Mouse (Mus musculus) heart, embryonic 15.5 days (tissue): ENCODE data around the gene Zscan10. TPM values are rescaled to one million over a fixed set of nuclear protein-coding genes. Genes with fewer than 3 reads are reported as not detected.

ENCODE experiments used
- ATAC-seq: fragments of 200-750 bp; cut with Nextera tagmentation; replicated peaks from 2 replicates; pipeline ENCODE4 v1.8.0; 2017; ENCODE audit warnings: low read depth, moderate TSS enrichment; ENCODE audit not compliant: insufficient number of reproducible peaks, insufficient read depth, low FRiP score
- H3K27ac ChIP-seq: fragments of 300-500 bp; sonication (generic); 2 replicates; pipeline ENCODE4 v1.5.1; 2015; ENCODE audit warnings: mild to moderate bottlenecking, inconsistent platforms
- H3K27me3 ChIP-seq: fragments of 300-500 bp; sonication (generic); 2 replicates; pipeline ENCODE4 v1.6.1; 2015; ENCODE audit warnings: inconsistent platforms
- H3K36me3 ChIP-seq: fragments of 300-500 bp; sonication (generic); 2 replicates; pipeline ENCODE4 v1.6.1; 2015; ENCODE audit warnings: mild to moderate bottlenecking, inconsistent platforms
- H3K4me1 ChIP-seq: fragments of 300-500 bp; sonication (generic); replicated peaks from 2 replicates; pipeline ENCODE4 v1.6.1; 2015; ENCODE audit warnings: inconsistent platforms
- H3K4me2 ChIP-seq: fragments of 300-500 bp; sonication (generic); 2 replicates; pipeline ENCODE4 v1.6.1; 2015; ENCODE audit warnings: inconsistent platforms, mild to moderate bottlenecking, moderate library complexity
- H3K4me3 ChIP-seq: fragments of 300-500 bp; sonication (generic); 2 replicates; pipeline ENCODE4 v1.5.1; 2015; ENCODE audit warnings: mild to moderate bottlenecking, inconsistent platforms
- H3K9ac ChIP-seq: fragments of 300-500 bp; sonication (generic); 2 replicates; pipeline ENCODE4 v1.6.1; 2015; ENCODE audit warnings: mild to moderate bottlenecking, inconsistent platforms
- H3K9me3 ChIP-seq: fragments of 300-500 bp; sonication (generic); replicated peaks from 2 replicates; pipeline ENCODE4 v1.6.1; 2016; ENCODE audit warnings: inconsistent platforms
- WGBS: fragments of 180-500 bp; shearing (Covaris S2); methylation state at CpG from one replicate; pipeline ENCODE4 v1.1.7; 2015; ENCODE audit warnings: mixed read lengths; 5-methylcytosine and 5-hydroxymethylcytosine counted together
- polyA plus RNA-seq: library from polyadenylated mRNA; unstranded; fragments of >200 nt; fragmentation: Nextera tagmentation; extraction: Ambion mirVana; gene quantifications from 2 replicates; pipeline ENCODE4 v1.2.1, GENCODE M21; 2015

Zscan10 gene
- 0.06 TPM in 1 of 2 replicates, not detected in the other for polyA plus RNA-seq

GRCm38 (mm10) chr17:23600641-23601622 lies at the start of gene Zscan10:
Gene Zscan10 (plus strand): TSS chr17:23600856.
- peak within 1 kb of the TSS; percentile 56 for H3K4me3 ChIP-seq

GRCm38 (mm10) chr17:23550856-23551255 lies 49.8 kb upstream of the Zscan10 start:
- 0 out of 2 replicates have a peak, but pooled peaks have one; percentile 1 for ATAC-seq
- no peaks in the 10 kb centered on the region for H3K27me3 ChIP-seq
- no peaks in the 10 kb centered on the region for H3K9me3 ChIP-seq
- H3K4me1 ChIP-seq, result peaks cover 19% of the 10 kb centered on the region
- H3K36me3 ChIP-seq, result no peaks in the 10 kb centered on the region
- H3K4me2 ChIP-seq, result peak overlapping the region; percentile 77
- peak overlapping the region; percentile 53 for H3K9ac ChIP-seq
- peak overlapping the region; percentile 74 for H3K27ac ChIP-seq
- peak overlapping the region; percentile 60 for H3K4me3 ChIP-seq
- 1% methylated on average over 15 of the region's 15 CpGs for WGBS

More at GRCm38 (mm10) chr17:23600641-23601622, at the start of gene Zscan10:
- Histone ChIP-seq H3K4me1 (peaks cover 10% of the 10 kb centered on the region), H3K4me2 (peak within 1 kb of the TSS; percentile 70), H3K36me3 (no peaks in the 10 kb centered on the region), H3K9ac (peak within 1 kb of the TSS; percentile 65; the same call in 1 of the 2 replicates), H3K27ac (peak within 1 kb of the TSS; percentile 90), H3K9me3 (no peaks in the 10 kb centered on the region), H3K27me3 (no peaks in the 10 kb centered on the region)
- 56% methylated on average over 15 of the region's 15 CpGs for WGBS
- no peak for ATAC-seq

- H3K36me3 ChIP-seq, result peaks cover 4% of the 10 kb centered on the region; the same call in 1 of the 2 replicates
- peaks cover 19% of the 10 kb centered on the region for H3K4me1 ChIP-seq
- no peak for ATAC-seq
- H3K9ac ChIP-seq, result no peak overlapping the region
- H3K4me3 ChIP-seq, result peak overlapping the region; percentile 60
- H3K4me2 ChIP-seq, result peak overlapping the region; percentile 77
- no peak overlapping the region for H3K27ac ChIP-seq
- H3K27me3 ChIP-seq, result no peaks in the 10 kb centered on the region
- H3K9me3 ChIP-seq, result no peaks in the 10 kb centered on the region
Observed at GRCm38 (mm10) chr17:23551416-23551815, 49.2 kb upstream of the Zscan10 start.

GRCm38 (mm10) chr17:23551963-23552362 lies 48.7 kb upstream of the Zscan10 start:
- H3K9me3 ChIP-seq, result no peaks in the 10 kb centered on the region
- H3K9ac ChIP-seq, result no peak overlapping the region
- peaks cover 19% of the 10 kb centered on the region for H3K4me1 ChIP-seq
- WGBS, result 48% methylated on average over 5 of the region's 5 CpGs
- no peak overlapping the region for H3K27ac ChIP-seq
- no peaks in the 10 kb centered on the region for H3K27me3 ChIP-seq
- ATAC-seq, result no peak
- no peak overlapping the region for H3K4me2 ChIP-seq
- H3K36me3 ChIP-seq, result peaks cover 9% of the 10 kb centered on the region
- H3K4me3 ChIP-seq, result no peak overlapping the region

- no peak overlapping the region for H3K9ac ChIP-seq
- no peak overlapping the region for H3K27ac ChIP-seq
- no peak overlapping the region for H3K4me3 ChIP-seq
- peaks cover 20% of the 10 kb centered on the region for H3K36me3 ChIP-seq
- 87% methylated on average over 8 of the region's 8 CpGs for WGBS
- no peak overlapping the region for H3K4me2 ChIP-seq
- H3K4me1 ChIP-seq, result peaks cover 19% of the 10 kb centered on the region
- ATAC-seq, result no peak
- no peaks in the 10 kb centered on the region for H3K9me3 ChIP-seq
- H3K27me3 ChIP-seq, result no peaks in the 10 kb centered on the region
Observed at GRCm38 (mm10) chr17:23552896-23553633, 47.6 kb upstream of the Zscan10 start.

- Histone ChIP-seq H3K27me3 (no peaks in the 10 kb centered on the region), H3K9me3 (no peaks in the 10 kb centered on the region), H3K4me1 (peaks cover 17% of the 10 kb centered on the region), H3K36me3 (peaks cover 26% of the 10 kb centered on the region), H3K9ac (no peak overlapping the region), H3K4me2 (no peak overlapping the region), H3K4me3 (no peak overlapping the region), H3K27ac (no peak overlapping the region)
- ATAC-seq, result no peak
- WGBS, result 60% methylated on average over 1 of the region's 1 CpGs
Observed at GRCm38 (mm10) chr17:23553634-23554120, 47.0 kb upstream of the Zscan10 start.

DNA sequence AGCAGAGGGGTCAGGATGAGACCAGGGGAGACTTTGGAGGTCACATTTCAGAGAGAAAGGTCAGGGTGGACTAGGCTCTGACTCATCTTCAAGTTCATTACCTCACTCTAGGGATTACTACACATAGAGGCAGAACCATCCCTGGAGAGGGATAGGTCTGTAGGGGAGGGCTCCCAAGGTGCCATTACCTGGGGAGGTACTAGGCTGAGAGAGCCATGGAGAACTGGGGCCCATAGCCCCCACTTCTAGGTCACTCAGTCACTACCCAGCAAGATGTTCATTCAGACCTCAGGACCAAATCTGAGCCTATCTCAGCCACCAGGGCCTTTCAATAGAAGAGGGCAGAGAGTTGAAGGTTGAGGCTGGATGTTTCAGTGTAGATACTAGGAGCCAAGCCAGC lies 46.3 kb upstream of the Zscan10 start:
- H3K27ac ChIP-seq, result no peak overlapping the region
- H3K4me3 ChIP-seq, result no peak overlapping the region
- H3K9ac ChIP-seq, result no peak overlapping the region
- ATAC-seq, result no peak
- no peaks in the 10 kb centered on the region for H3K9me3 ChIP-seq
- H3K4me1 ChIP-seq, result peaks cover 13% of the 10 kb centered on the region
- H3K4me2 ChIP-seq, result no peak overlapping the region
- H3K27me3 ChIP-seq, result no peaks in the 10 kb centered on the region
- peaks cover 32% of the 10 kb centered on the region for H3K36me3 ChIP-seq

GRCm38 (mm10) chr17:23555243-23555916 lies 45.3 kb upstream of the Zscan10 start:
- no peaks in the 10 kb centered on the region for H3K27me3 ChIP-seq
- 78% methylated on average over 7 of the region's 7 CpGs for WGBS
- H3K4me2 ChIP-seq, result no peak overlapping the region
- peaks cover 7% of the 10 kb centered on the region for H3K4me1 ChIP-seq
- H3K36me3 ChIP-seq, result peaks cover 34% of the 10 kb centered on the region
- no peaks in the 10 kb centered on the region for H3K9me3 ChIP-seq
- H3K27ac ChIP-seq, result no peak overlapping the region
- H3K9ac ChIP-seq, result no peak overlapping the region
- no peak overlapping the region for H3K4me3 ChIP-seq
- no peak for ATAC-seq

- no peak overlapping the region for H3K4me2 ChIP-seq
- H3K9ac ChIP-seq, result no peak overlapping the region
- H3K4me1 ChIP-seq, result peaks cover 7% of the 10 kb centered on the region
- no peaks in the 10 kb centered on the region for H3K27me3 ChIP-seq
- peaks cover 45% of the 10 kb centered on the region for H3K36me3 ChIP-seq
- no peaks in the 10 kb centered on the region for H3K9me3 ChIP-seq
- ATAC-seq, result no peak
- WGBS, result 62% methylated on average over 11 of the region's 11 CpGs
- no peak overlapping the region for H3K4me3 ChIP-seq
- no peak overlapping the region for H3K27ac ChIP-seq
Observed at GRCm38 (mm10) chr17:23559767-23560166, 40.9 kb upstream of the Zscan10 start.

DNA sequence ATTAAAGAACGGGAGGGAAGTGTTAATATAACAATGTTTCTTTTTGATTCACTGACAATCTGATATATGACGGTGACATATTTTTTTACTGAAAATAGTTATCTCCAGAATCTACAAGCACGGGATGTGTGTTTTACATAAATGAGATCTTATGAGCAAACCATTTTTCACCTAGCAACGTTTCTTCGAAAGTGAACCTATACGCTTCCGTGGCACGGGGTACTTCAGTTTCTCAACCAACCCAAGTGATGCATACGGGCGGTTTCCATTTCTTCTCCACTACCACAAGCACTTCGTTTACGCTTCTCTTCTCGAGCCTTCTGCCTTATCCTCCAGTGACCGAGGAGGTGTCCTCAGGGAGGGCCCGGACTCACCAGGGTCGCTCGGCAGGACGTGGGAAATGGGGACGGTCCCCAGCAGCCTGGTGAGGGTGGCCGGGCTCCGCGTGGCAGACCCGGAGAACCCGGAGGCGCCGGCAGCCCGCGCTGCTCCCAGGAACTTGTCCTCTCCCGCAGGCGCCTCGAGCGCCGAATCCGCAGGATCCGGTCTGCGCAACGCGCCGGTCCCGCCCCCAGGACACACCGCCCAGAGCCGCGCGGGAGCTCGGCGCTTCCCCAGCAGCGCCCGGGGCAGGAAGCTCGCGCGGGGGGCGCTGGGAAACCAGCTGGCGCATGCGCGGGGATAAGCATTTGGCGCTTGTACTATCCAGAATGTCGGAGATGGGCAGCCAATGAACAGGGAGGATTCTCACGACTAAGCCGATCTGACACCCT lies 36.9 kb upstream of the Zscan10 start, which contains the start of gene Zfp213:
Gene Zfp213, minus strand, starts transcription at position 644 of the 773 bp plus-strand sequence.
- H3K9me3 ChIP-seq, result no peaks in the 10 kb centered on the region
- peaks cover 18% of the 10 kb centered on the region for H3K36me3 ChIP-seq
- no peaks in the 10 kb centered on the region for H3K27me3 ChIP-seq
- H3K4me2 ChIP-seq, result peak within 1 kb of the TSS; percentile 71
- H3K4me3 ChIP-seq, result peak within 1 kb of the TSS; percentile 97
- peak; percentile 96 for ATAC-seq
- 1% methylated on average over 59 of the region's 59 CpGs for WGBS
- H3K9ac ChIP-seq, result peak within 1 kb of the TSS; percentile 96
- H3K4me1 ChIP-seq, result peaks cover 13% of the 10 kb centered on the region
- H3K27ac ChIP-seq, result peak within 1 kb of the TSS; percentile 98
